Mouse (Mus musculus): Measurements from ENCODE around the gene Vash1.

DNA sequence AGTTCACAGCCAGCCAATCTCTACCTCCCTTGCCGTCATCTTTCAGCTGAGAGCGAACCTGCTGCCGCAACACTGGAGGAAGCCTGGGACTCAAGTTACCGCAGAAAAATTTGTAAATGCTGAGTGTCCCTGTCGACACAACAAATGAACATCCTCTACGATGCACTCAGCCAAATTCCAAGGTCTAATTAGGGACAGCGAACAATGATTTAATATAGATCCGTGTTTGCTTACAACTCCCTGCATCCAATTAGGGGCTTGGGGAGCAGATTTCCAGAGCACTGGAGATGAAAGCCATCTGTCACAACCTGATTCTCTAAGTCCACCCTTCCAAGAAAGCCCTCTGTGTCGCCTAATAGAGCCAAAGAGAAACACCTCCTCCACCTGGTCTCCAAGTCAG is 31.2 kb upstream of the Vash1 start:
- no peak for TF ChIP-seq MAX (IDR thresholded peaks at IDR 0.05; ENCODE audit: low read length)
- no peak for TF ChIP-seq POLR2A (IDR thresholded peaks at IDR 0.05; ENCODE audit: low read depth, low read length)
- no peak for TF ChIP-seq USF1 (IDR thresholded peaks at IDR 0.05; ENCODE audit: low read depth, low read length)
- no peak for TF ChIP-seq E2F4 (IDR thresholded peaks at IDR 0.05; ENCODE audit: insufficient replicate concordance, low read depth, low read length)
- TF ChIP-seq EP300 (IDR thresholded peaks at IDR 0.05; ENCODE audit: low read length) = no peak
